Mouse (Mus musculus) heart, embryonic 11.5 days (tissue): ENCODE results near the gene Atxn7l3. TPM values are rescaled to one million over a fixed set of nuclear protein-coding genes. Genes with fewer than 3 reads are reported as not detected.

Source experiments
- ATAC-seq: fragments of 200-750 bp; cut with Nextera tagmentation; replicated peaks from 2 replicates; pipeline ENCODE4 v1.8.0; 2017; ENCODE audit warnings: moderate library complexity; ENCODE audit not compliant: insufficient number of reproducible peaks, low FRiP score, low TSS enrichment
- H3K27ac ChIP-seq: fragments of 300-500 bp; sonication (generic); 2 replicates; pipeline ENCODE4 v1.5.1; 2014; ENCODE audit warnings: mild to moderate bottlenecking, low read depth, low read length
- H3K27me3 ChIP-seq: fragments of 300-500 bp; sonication (generic); 2 replicates; pipeline ENCODE4 v1.6.1; 2014; ENCODE audit warnings: mild to moderate bottlenecking, low read length, mixed read lengths; ENCODE audit not compliant: control insufficient read depth, insufficient read depth
- H3K36me3 ChIP-seq: fragments of 300-500 bp; sonication (generic); 2 replicates; pipeline ENCODE4 v1.6.1; 2014; ENCODE audit warnings: mild to moderate bottlenecking, low read length, moderate library complexity, mixed read lengths; ENCODE audit not compliant: control insufficient read depth, insufficient read depth
- H3K4me1 ChIP-seq: fragments of 300-500 bp; sonication (generic); 2 replicates; pipeline ENCODE4 v1.6.1; 2014; ENCODE audit warnings: low read length; ENCODE audit not compliant: control insufficient read depth, insufficient read depth
- H3K4me2 ChIP-seq: fragments of 300-500 bp; sonication (generic); 2 replicates; pipeline ENCODE4 v1.6.1; 2014; ENCODE audit warnings: mild to moderate bottlenecking, moderate library complexity
- H3K4me3 ChIP-seq: fragments of 300-500 bp; sonication (generic); 2 replicates; pipeline ENCODE4 v1.5.1; 2014; ENCODE audit warnings: low read depth, low read length
- H3K9ac ChIP-seq: fragments of 300-500 bp; sonication (generic); 2 replicates; pipeline ENCODE4 v1.6.1; 2014; ENCODE audit warnings: mild to moderate bottlenecking, low read depth, low read length, moderate library complexity
- H3K9me3 ChIP-seq: fragments of 300-500 bp; sonication (generic); replicated peaks from 2 replicates; pipeline ENCODE4 v1.6.1; 2016; ENCODE audit warnings: low read length; ENCODE audit not compliant: control insufficient read depth
- WGBS: fragments of 180-500 bp; shearing (Covaris S2); extraction: QIAGEN DNeasy Blood & Tissue Kit; methylation state at CpG from one replicate; pipeline ENCODE4 v1.1.7; 2014; ENCODE audit not compliant: insufficient replicate concordance; 5-methylcytosine and 5-hydroxymethylcytosine counted together
- polyA plus RNA-seq: library from polyadenylated mRNA; unstranded; fragments of >200 nt; fragmentation: Nextera tagmentation; extraction: Ambion mirVana; gene quantifications from 2 replicates; pipeline ENCODE4 v1.2.1, GENCODE M21; 2014

The Atxn7l3 gene
- polyA plus RNA-seq, 1 experiment from 2014 or later, result 12.0 TPM

DNA sequence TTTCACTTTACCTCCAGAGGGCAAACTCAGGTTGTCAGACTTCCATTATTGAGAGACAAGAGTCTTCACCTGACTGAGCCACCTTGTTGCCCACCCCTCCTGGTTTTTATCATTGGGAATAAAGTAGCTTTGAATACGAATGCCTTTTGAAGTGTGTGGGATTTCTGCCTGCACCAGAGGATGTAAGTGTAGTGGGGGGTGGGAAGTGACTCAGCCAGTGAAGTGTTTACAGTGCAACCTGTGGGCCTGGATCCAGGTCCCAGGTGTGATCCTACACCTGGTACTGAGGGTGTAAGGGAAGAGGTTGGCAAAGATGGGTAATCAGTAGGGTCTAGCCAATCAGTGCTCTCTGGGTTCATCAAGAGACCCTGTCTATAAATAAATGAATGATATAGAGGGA is 27.1 kb upstream of the Atxn7l3 start:
- H3K9ac ChIP-seq, result no peak overlapping the region
- no peaks in the 10 kb centered on the region; the same call in 1 of the 2 replicates for H3K27me3 ChIP-seq
- no peak overlapping the region for H3K27ac ChIP-seq
- no peak overlapping the region for H3K4me2 ChIP-seq
- no peak overlapping the region for H3K4me3 ChIP-seq
- no peak for ATAC-seq
- 66% methylated on average over 1 of the region's 1 CpGs for WGBS
- H3K36me3 ChIP-seq, result no peaks in the 10 kb centered on the region
- no peaks in the 10 kb centered on the region for H3K9me3 ChIP-seq
- peaks cover 5% of the 10 kb centered on the region for H3K4me1 ChIP-seq

DNA sequence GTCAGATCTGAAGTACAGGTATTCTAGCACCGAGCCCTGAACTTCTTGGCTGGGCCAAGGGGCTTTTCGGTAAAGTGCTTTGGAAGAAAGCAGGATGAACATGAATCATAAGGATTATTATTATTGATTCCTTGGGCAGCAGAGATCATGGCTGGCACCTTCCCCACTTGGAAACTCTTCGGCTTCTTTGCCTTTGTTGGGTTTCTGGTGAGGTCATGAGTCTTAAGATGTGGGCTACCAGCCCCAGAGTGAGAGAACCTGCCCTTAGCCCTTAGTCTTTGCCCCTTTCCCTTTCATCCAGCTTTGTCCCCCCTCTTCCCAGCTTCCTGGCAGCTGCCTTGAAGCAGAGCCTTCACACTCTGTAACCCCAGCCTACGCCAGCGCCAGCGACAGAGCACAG is 25.5 kb upstream of the Atxn7l3 start:
- no peak overlapping the region for H3K4me3 ChIP-seq
- no peak for ATAC-seq
- H3K9me3 ChIP-seq, result no peaks in the 10 kb centered on the region
- WGBS, result 64% methylated on average over 6 of the region's 6 CpGs
- no peak overlapping the region for H3K27ac ChIP-seq
- H3K36me3 ChIP-seq, result no peaks in the 10 kb centered on the region
- H3K27me3 ChIP-seq, result no peaks in the 10 kb centered on the region; the same call in 1 of the 2 replicates
- H3K9ac ChIP-seq, result no peak overlapping the region
- no peak overlapping the region for H3K4me2 ChIP-seq
- H3K4me1 ChIP-seq, result peaks cover 5% of the 10 kb centered on the region

DNA sequence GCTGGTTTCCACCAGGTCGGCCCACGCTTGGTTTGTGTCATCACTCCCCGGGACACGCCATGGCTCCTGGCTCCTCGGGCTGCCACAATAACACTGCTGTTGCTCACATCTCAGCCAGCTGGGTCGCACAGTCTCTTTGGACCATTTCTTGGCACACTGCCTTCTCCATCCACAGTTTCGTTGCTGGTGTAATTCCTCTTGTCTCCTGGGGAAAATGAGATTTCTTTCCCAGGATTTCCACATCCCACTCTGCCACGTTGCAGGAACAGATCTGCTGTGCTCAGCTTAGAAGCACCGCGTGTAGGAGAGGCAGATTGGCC is 24.2 kb upstream of the Atxn7l3 start:
- H3K36me3 ChIP-seq, result no peaks in the 10 kb centered on the region; the same call in 1 of the 2 replicates
- no peak for ATAC-seq
- 15% methylated on average over 10 of the region's 10 CpGs for WGBS
- H3K9ac ChIP-seq, result peak overlapping the region; percentile 100
- peak overlapping the region; percentile 100 for H3K4me3 ChIP-seq
- peaks cover 12% of the 10 kb centered on the region for H3K4me1 ChIP-seq
- peak overlapping the region; percentile 75 for H3K4me2 ChIP-seq
- no peaks in the 10 kb centered on the region for H3K9me3 ChIP-seq
- peak overlapping the region; percentile 99 for H3K27ac ChIP-seq
- no peaks in the 10 kb centered on the region; the same call in 1 of the 2 replicates for H3K27me3 ChIP-seq

DNA sequence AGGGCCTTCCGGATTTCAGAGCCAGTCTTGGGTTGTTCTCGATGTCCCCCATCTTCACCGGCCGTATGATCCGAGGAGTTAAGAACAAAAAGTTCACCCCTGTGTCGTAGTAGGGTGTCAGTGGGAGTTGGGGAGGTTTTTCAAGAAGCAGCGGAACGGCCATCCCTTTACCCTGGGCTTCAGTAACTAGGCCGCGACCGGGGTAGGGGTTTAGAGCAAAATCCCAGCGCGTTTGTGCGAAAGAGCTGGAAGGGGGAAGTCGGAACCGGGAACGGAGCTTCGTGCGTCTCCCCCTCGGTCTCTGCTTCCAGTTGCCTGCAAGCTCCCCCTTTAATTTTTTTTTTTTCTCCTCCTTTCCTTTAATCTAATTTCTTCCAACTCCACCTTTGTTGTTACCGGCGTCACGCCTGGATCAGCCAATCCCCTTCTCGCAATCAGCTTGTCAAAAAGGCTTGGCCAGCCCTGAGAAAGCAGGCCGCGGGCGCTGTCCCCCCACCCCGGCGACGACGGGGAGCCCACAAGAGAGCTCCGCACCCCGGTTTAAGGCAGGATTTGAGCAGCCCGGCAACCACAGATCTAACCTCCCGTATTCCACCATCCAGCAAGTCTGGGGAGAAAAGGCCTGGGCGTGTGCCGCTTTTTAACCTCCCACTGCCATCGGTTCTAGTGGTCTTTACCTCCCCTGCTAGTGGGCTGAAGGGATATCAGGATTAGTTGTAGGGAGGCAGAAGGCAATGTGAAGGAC is 23.7 kb upstream of the Atxn7l3 start:
- no peaks in the 10 kb centered on the region for H3K9me3 ChIP-seq
- peak overlapping the region; percentile 100 for H3K4me3 ChIP-seq
- peak overlapping the region; percentile 99 for H3K27ac ChIP-seq
- peaks cover 17% of the 10 kb centered on the region for H3K4me1 ChIP-seq
- H3K36me3 ChIP-seq, result peaks cover 2% of the 10 kb centered on the region; the same call in 1 of the 2 replicates
- H3K27me3 ChIP-seq, result no peaks in the 10 kb centered on the region; the same call in 1 of the 2 replicates
- WGBS, result 1% methylated on average over 38 of the region's 38 CpGs
- H3K4me2 ChIP-seq, result peak overlapping the region; percentile 75
- no peak for ATAC-seq
- peak overlapping the region; percentile 100 for H3K9ac ChIP-seq

DNA sequence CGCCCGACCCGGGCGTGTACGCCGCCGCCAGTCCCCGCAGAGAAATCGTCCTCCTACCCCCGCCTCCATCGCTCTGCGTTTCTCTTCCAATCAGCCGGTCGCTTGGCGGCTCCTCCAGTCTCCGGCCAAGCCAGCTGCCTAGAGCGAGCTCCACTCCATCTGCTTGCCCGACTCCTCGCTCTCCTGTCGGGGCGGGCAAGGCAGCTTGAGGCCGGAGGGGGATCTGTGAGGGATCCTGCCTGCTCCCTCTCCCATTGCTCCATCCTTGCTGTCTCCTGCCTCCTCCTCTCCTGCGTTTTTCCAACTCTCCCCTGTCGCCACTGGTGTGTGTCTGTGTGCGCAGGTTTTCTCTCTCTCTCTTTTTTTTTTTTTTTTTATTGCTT is 23.0 kb upstream of the Atxn7l3 start, which contains the start of gene Ubtf:
Gene Ubtf (minus strand): TSS at position 333 of the 383 bp plus-strand sequence.
- 0 out of 2 replicates have a peak, but pooled peaks have one; percentile 18 for ATAC-seq
- Histone ChIP-seq H3K4me1 (peaks cover 17% of the 10 kb centered on the region), H3K9me3 (no peaks in the 10 kb centered on the region), H3K36me3 (peaks cover 4% of the 10 kb centered on the region; the same call in 1 of the 2 replicates), H3K4me3 (peak within 1 kb of the TSS; percentile 100), H3K27me3 (no peaks in the 10 kb centered on the region; the same call in 1 of the 2 replicates), H3K4me2 (peak within 1 kb of the TSS; percentile 75), H3K27ac (peak within 1 kb of the TSS; percentile 99), H3K9ac (peak within 1 kb of the TSS; percentile 100)
- under 1% methylated on average over 25 of the region's 25 CpGs for WGBS

DNA sequence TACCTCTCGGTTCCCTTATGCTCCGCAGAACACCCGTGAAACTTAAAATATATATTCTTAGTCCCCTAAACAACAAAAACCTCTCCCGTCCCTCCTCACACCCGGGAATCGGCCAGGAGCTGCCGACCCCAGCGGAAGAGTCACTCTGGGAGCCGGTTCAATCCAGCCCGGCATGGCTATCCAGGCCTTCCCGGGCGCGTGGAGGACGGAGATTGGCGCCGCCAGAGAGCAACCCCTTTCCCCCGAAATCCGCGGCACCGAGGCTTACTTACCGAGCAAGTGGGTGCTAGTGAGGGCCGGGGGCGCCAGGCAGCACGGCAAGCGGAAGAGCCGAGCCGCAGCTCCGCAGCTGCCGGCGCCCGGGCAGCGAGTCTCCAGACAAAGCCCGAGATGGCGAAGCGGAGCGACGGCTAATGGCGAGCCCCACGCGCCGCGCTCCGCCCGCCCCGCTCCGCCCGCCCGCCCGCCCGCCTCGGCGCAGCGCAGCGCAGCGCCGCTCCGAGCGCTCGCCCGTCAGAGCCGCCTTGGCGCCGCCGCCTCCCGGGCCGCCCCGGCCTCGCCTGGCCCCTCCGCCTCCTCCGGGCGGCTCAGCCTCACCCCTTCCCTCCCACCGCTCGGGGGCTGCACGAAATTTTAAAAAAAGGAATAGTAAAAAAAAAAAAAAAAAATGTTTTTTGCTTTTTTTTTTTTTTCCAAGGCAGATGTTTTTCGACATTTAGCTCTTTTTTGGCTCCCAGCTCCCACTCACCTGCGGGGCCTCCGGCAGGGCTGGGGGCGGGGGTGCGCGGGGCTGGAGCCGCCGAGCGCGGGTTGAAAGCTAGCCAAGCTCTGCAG is 22.4 kb upstream of the Atxn7l3 start:
- H3K4me3 ChIP-seq, result peak overlapping the region; percentile 100
- H3K4me2 ChIP-seq, result peak overlapping the region; percentile 75
- under 1% methylated on average over 75 of the region's 84 CpGs for WGBS
- H3K27ac ChIP-seq, result peak overlapping the region; percentile 99
- no peak for ATAC-seq
- no peaks in the 10 kb centered on the region for H3K9me3 ChIP-seq
- H3K36me3 ChIP-seq, result peaks cover 9% of the 10 kb centered on the region; the same call in 1 of the 2 replicates
- peaks cover 17% of the 10 kb centered on the region for H3K4me1 ChIP-seq
- peak overlapping the region; percentile 100 for H3K9ac ChIP-seq
- H3K27me3 ChIP-seq, result no peaks in the 10 kb centered on the region; the same call in 1 of the 2 replicates

DNA sequence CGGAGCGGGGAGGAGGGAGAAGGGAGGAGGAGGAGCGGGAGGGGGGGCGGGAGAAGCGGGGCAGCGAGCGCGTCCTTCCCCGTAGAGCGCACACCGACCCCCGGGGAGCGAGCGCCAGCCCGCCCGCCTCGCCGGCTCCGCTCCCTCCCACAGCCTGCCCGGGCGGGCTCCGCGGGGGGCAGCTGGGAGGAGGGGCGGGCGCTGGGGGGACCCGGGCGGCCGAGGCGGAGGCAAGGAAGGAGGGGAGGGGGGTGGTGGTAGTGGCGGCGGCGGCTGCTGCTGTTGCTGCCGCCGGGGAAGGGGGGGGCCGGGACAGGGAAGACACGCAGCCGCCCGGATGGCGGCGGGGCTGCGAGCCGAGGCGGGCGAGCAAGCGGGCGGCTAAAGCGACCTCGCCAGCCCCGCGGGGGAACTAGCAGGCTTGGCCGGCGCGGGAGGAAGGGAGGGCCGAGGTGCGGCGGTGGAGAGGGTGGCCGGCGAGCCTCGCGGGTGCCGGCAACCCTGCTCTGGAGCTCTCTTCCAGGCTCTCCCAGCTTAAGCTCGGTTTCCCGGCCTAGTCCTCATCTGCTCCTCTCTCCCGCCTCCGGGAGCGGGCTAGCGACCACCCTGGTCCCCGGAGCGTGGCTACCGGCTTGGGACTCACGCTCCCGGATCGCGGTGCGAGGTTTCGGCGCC is 21.6 kb upstream of the Atxn7l3 start:
- Histone ChIP-seq H3K27me3 (no peaks in the 10 kb centered on the region; the same call in 1 of the 2 replicates), H3K4me1 (peaks cover 17% of the 10 kb centered on the region), H3K4me3 (peak overlapping the region; percentile 100), H3K4me2 (peak overlapping the region; percentile 75), H3K27ac (peak overlapping the region; percentile 99), H3K9me3 (no peaks in the 10 kb centered on the region), H3K9ac (peak overlapping the region; percentile 100), H3K36me3 (peaks cover 15% of the 10 kb centered on the region)
- under 1% methylated on average over 53 of the region's 77 CpGs for WGBS
- ATAC-seq, result peak; percentile 68

DNA sequence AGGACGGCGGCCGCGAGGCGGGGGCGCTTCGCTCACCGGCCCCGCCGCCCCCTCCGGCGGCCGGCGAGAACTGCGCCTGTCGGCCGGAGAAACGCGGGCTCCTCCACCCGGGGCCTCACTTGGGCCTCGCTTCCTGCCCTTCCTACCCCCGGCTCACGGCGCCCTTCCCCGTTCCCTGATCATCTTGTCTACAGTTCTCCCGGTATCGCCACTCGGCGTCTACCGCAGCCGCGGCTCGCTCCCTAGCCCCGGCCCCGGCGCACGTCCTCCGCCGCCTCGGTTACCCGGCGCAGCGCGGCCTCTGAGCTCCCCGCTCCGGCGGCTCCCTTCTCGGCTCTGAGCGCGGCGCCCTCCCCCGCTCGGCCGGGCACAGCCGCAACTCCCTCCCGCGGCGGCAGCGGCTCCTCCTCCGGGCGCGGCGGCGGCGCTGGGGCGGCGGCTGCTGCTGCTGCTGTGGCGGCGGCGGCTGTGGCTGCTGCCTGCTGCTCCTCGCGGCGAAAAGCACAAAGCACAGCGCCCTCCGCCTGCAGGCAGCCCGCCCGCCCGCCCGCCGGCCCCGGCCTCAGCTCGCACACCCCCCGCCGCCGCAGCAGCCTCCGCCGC is 21.0 kb upstream of the Atxn7l3 start:
- peak overlapping the region; percentile 100 for H3K9ac ChIP-seq
- H3K9me3 ChIP-seq, result no peaks in the 10 kb centered on the region
- H3K27ac ChIP-seq, result peak overlapping the region; percentile 99
- H3K27me3 ChIP-seq, result no peaks in the 10 kb centered on the region
- ATAC-seq, result 0 out of 2 replicates have a peak, but pooled peaks have one; percentile 15
- peak overlapping the region; percentile 75 for H3K4me2 ChIP-seq
- H3K36me3 ChIP-seq, result peaks cover 21% of the 10 kb centered on the region
- WGBS, result 1% methylated on average over 60 of the region's 87 CpGs
- H3K4me1 ChIP-seq, result peaks cover 17% of the 10 kb centered on the region
- H3K4me3 ChIP-seq, result peak overlapping the region; percentile 100
